Mouse (Mus musculus) spleen, postnatal 10 days (tissue): ENCODE measurements around the gene Flg2.

Experiments
- DNase-seq, 2 experiments: peaks; one replicate each; pipeline ENCODE4 v3.0.0; 2021 to 2022; ENCODE audit warnings: low spot score in 2 of 2

The Flg2 gene

GRCm38 (mm10) chr3:93196978-93197377 lies at the start of gene Flg2:
Gene Flg2, plus strand, starts transcription at chr3:93197278.
- no peak for DNase-seq

DNA sequence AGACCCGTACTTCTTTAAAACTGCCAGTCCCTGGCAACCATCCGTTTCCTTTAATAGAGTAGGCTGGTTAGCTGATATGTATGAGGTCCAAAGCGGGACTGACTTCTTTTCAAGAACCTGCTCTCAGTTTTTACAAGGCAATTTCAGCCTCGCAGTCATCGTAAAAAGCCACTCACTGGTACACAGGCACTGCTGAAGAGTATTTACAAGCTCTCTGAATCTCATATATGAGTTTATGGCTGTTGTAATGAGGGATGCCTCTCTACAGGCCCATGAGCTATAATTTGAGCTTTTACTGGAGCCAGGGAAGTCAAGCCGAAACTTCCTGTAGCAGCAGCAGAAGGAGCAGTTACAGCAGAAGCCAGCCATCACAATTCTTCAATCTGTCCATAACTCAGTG lies 34.6 kb upstream of the Flg2 start:
- no peak for DNase-seq

DNA sequence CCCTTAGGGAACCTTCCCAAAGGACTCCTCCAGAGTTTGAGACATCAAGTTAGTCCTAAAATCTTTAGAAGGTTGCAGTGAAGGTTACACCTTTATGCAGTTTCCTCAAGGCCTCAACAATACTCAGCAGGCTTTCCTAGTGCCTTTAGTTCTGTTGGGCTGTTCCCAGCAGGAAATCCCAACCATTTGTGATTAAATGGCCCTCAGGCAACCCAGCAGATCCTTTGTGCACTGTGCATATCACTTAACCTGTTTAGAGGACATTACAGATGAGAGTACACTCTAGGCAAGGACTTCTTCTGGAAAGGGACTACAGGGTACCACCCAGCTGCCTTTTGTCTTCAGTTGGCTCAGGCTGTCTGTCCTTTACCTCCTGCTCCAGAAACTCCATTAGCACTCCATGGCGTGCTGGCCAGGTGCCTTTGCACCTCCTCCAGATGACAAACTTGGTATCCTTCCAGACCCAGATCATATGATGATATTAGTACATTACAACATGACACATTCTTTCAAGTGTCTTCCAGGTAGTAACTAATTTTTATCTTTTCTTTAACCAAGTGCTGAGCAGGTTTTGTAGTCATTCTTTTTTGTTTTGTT lies 34.0 kb upstream of the Flg2 start:
- DNase-seq = no peak

DNA sequence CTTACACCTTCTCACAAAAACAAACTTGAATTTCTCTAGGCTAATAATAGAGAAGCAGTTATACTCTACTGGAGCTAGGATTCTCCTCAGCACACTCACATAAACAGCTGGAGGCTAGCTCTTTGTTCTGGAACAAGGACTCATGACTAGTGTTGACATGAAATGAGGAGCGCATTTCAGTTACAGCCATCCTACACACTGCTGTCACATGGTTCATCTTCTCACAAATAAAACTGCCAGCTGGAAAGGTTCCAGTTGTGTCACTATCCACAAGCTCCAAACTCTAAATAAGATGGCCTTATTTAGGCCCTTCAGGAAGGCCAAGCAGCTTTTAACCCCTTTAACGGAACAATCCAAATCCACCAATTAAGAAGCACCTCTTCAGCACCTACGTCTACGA lies 16.2 kb upstream of the Flg2 start:
- no peak for DNase-seq

DNA sequence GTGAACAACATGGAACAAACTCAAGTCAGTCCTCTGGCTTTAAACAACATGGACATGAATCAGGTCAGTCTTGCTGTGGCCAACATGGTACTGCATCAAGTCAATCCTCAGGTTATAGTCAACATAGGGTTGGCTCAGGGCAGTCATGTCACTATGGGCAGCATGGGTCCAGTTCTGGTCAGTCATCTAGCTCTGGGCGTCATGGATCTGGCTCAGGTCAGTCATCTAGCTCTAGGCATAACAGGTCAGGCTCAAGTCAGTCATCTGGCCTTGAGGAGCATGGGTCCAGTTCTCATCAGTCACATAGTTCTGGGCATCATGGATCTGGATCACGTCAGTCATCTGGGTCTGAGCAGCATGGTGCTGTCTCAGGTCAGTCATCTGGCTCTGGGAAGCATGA lies 4.9 kb downstream of the Flg2 start:
- DNase-seq = no peak

GRCm38 (mm10) chr3:93202499-93202898 lies 5.4 kb downstream of the Flg2 start:
- DNase-seq = no peak
